Mouse (Mus musculus) stomach, postnatal 0 days (tissue): ENCODE results near the gene Snx29.

Source experiments
- CTCF ChIP-seq: IDR thresholded peaks from 2 replicates; pipeline ENCODE4 v1.5.1; 2016; ENCODE audit warnings: antibody characterized with exemption, low read depth, mild to moderate bottlenecking, moderate library complexity
- EP300 ChIP-seq: optimal IDR thresholded peaks from 2 replicates; pipeline ENCODE3; 2016; ENCODE audit warnings: antibody characterized with exemption

DNA sequence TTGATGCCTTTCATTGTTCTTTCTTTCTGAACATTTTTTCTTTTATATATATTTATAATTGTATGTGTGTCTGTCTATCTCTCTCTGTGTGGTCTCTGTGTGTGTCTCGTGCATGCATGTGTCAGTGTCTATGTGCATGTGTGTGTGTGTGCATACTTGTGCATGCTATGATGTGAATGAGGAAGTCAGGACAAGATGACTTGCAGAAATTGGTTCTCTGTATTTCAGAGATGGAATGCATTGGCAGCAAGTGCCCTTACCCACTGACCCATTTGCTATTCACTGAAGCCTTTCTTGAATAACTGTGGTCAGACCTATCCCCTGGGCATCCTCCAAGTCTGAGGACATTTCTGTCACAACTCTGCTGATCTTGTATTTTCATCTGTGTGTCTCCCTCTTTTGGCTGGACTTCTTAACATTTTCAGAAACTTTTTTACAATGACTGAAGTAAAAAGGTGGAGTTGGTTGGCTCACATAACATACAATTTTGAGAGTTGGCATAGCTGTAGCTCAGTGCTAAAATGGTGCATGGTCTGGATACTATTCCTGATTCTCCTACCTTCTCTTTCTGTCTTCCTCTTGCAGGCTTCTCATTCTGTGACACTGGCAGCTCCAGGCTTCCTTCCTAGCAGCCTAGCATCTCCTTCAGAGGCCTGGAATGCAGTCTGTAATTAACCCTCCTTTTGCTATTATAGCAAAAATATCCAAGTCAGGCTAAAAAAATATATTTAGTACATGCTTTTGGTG lies 278.8 kb downstream of the Snx29 start:
- TF ChIP-seq CTCF (no peak), EP300 (no peak)
